ENCODE assay signal across 14 mouse cellular contexts in genomic region chr11:76388711-76389110, GRCm38 (mm10). TPM values are rescaled to one million over a fixed set of nuclear protein-coding genes. Genes with fewer than 3 reads are reported as not detected.
DNase-seq lines count a peak whose midpoint lies in the region; ATAC-seq and TF ChIP-seq lines count a peak whose summit lies in the region.
"Had no signal": no experiment of that assay in that cellular context is flagged by ENCODE, and none has a peak within 500 bp of the region (broad histone marks: within the 10 kb centered on the region; RNA-seq: fewer than 3 reads in every experiment).

No protein-coding gene starts in this region.

- no peak overlapping the region for H3K27ac ChIP-seq in lung, embryonic 16.5 days (ENCODE audit: low read length)
- H3K27ac ChIP-seq in hindbrain, embryonic 10.5 days = peak overlapping the region; percentile 6; the same call in 1 of the 2 replicates
- H3K27ac ChIP-seq in liver, embryonic 13.5 days = no peak overlapping the region
- H3K27ac ChIP-seq in stomach, postnatal 0 days (replicated peaks) = no peak overlapping the region
- H3K27ac ChIP-seq: limb, embryonic 15.5 days had no signal

- ATAC-seq in lung, embryonic 16.5 days (ENCODE audit: low read depth) = no peak
- ATAC-seq in liver, embryonic 13.5 days (ENCODE audit: low read depth) = no peak
- ATAC-seq in stomach, postnatal 0 days (ENCODE audit: low FRiP score, low TSS enrichment) = no peak
- ATAC-seq: Patski had no signal

- H3K4me3 ChIP-seq in lung, embryonic 16.5 days (ENCODE audit: low read length) = no peak overlapping the region
- 0 out of 2 replicates have a peak overlapping the region, but pooled peaks have one; percentile 11 for H3K4me3 ChIP-seq in hindbrain, embryonic 10.5 days
- H3K4me3 ChIP-seq in liver, embryonic 13.5 days (replicated peaks) = no peak overlapping the region
- no peak overlapping the region for H3K4me3 ChIP-seq in stomach, postnatal 0 days (ENCODE audit: low read depth, low read length)
- H3K4me3 ChIP-seq: erythroblast, embryonic 14.5 days; limb, embryonic 15.5 days had no signal

- peaks cover 17% of the 10 kb centered on the region for H3K4me1 ChIP-seq in lung, embryonic 16.5 days (replicated peaks; ENCODE audit: control insufficient read depth, insufficient read depth, low read length)
- peaks cover 49% of the 10 kb centered on the region for H3K4me1 ChIP-seq in hindbrain, embryonic 10.5 days (replicated peaks)
- 0 out of 2 replicates have a peak, but pooled peaks cover 3% of the 10 kb centered on the region for H3K4me1 ChIP-seq in liver, embryonic 13.5 days (replicated peaks)
- H3K4me1 ChIP-seq in stomach, postnatal 0 days (replicated peaks; ENCODE audit: control insufficient read depth, insufficient read depth) = no peaks in the 10 kb centered on the region

- no peak for DNase-seq in lung, postnatal 14 days
- no peak for DNase-seq in hindbrain, embryonic 10.5 days (ENCODE audit: low spot score)
- no peak for DNase-seq in liver, embryonic 13.5 days
- no peak for DNase-seq in stomach, postnatal 0 days (ENCODE audit: low spot score)
- DNase-seq in kidney, adult 9 months = no peak
- DNase-seq in urinary bladder, adult 18-20 months (ENCODE audit: low spot score in 2 of 2) = no peak
- DNase-seq in cerebellum, adult 11-12 months = no peak
- DNase-seq: adrenal gland, adult 8-10 months; heart, postnatal 36 days; kidney, postnatal 25 days had no signal

- peak overlapping the region; percentile 7; the same call in 1 of the 2 replicates for H3K4me2 ChIP-seq in lung, embryonic 16.5 days (ENCODE audit: low read depth, low read length)
- peak overlapping the region; percentile 29; the same call in 1 of the 2 replicates for H3K4me2 ChIP-seq in liver, embryonic 13.5 days
- H3K4me2 ChIP-seq in stomach, postnatal 0 days (replicated peaks; ENCODE audit: low read depth) = peak overlapping the region; percentile 40
- H3K4me2 ChIP-seq: limb, embryonic 15.5 days had no signal

- no peaks in the 10 kb centered on the region for H3K9me3 ChIP-seq in lung, embryonic 16.5 days (ENCODE audit: control insufficient read depth, low read length)
- 0 out of 2 replicates have a peak, but pooled peaks cover 19% of the 10 kb centered on the region for H3K9me3 ChIP-seq in hindbrain, embryonic 10.5 days
- H3K9me3 ChIP-seq in liver, embryonic 13.5 days (replicated peaks) = no peaks in the 10 kb centered on the region
- H3K9me3 ChIP-seq in stomach, postnatal 0 days (ENCODE audit: control insufficient read depth, low read length) = no peaks in the 10 kb centered on the region
- H3K9me3 ChIP-seq: limb, embryonic 15.5 days had no signal

- no peak overlapping the region for H3K9ac ChIP-seq in lung, embryonic 16.5 days (ENCODE audit: low read length)
- no peak overlapping the region for H3K9ac ChIP-seq in liver, embryonic 13.5 days
- no peak overlapping the region for H3K9ac ChIP-seq in stomach, postnatal 0 days (ENCODE audit: low read length)
- H3K9ac ChIP-seq: limb, embryonic 15.5 days had no signal

- TF ChIP-seq CTCF in stomach, postnatal 0 days (IDR thresholded peaks at IDR 0.05; ENCODE audit: low read depth) = no peak

- H3K27me3 ChIP-seq in lung, embryonic 16.5 days (ENCODE audit: control insufficient read depth, insufficient read depth, low read depth, low read length) = peaks cover 2% of the 10 kb centered on the region; the same call in 1 of the 2 replicates
- H3K27me3 ChIP-seq in hindbrain, embryonic 10.5 days (ENCODE audit: insufficient read depth, poor library complexity, severe bottlenecking) = no peaks in the 10 kb centered on the region
- no peaks in the 10 kb centered on the region for H3K27me3 ChIP-seq in liver, embryonic 13.5 days
- no peaks in the 10 kb centered on the region for H3K27me3 ChIP-seq in stomach, postnatal 0 days (ENCODE audit: control insufficient read depth, insufficient read depth, low read length)
- H3K27me3 ChIP-seq: limb, embryonic 15.5 days; Patski had no signal

- H3K36me3 ChIP-seq in lung, embryonic 16.5 days (ENCODE audit: control insufficient read depth, insufficient read depth, low read length) = no peaks in the 10 kb centered on the region
- H3K36me3 ChIP-seq in hindbrain, embryonic 10.5 days = peaks cover 35% of the 10 kb centered on the region
- no peaks in the 10 kb centered on the region for H3K36me3 ChIP-seq in liver, embryonic 13.5 days
- H3K36me3 ChIP-seq in stomach, postnatal 0 days (ENCODE audit: control insufficient read depth, insufficient read depth, low read length) = no peaks in the 10 kb centered on the region

- TF ChIP-seq EP300 in stomach, postnatal 0 days (optimal IDR thresholded peaks at IDR 0.05) = no peak

- WGBS in lung, embryonic 16.5 days = 17% methylated on average over 7 of the region's 7 CpGs
- WGBS in hindbrain, embryonic 10.5 days = 24% methylated on average over 7 of the region's 7 CpGs
- WGBS in liver, embryonic 13.5 days (ENCODE audit: insufficient replicate concordance) = 57% methylated on average over 7 of the region's 7 CpGs
- WGBS in stomach, postnatal 0 days = 32% methylated on average over 7 of the region's 7 CpGs

RNA-seq across cellular contexts. Expression of gene Nxn, which starts 10.2 kb away (rescaled TPM):
- 18.7 and 19.4 TPM in 2 replicates for polyA plus RNA-seq in lung, embryonic 16.5 days (2015; fragmentation: Nextera tagmentation; extraction: Ambion mirVana)
- polyA plus RNA-seq in hindbrain, embryonic 10.5 days (2016; fragmentation: Nextera tagmentation; extraction: Ambion mirVana) = 45.3 and 46.6 TPM in 2 replicates
- 3.2 and 3.5 TPM in 2 replicates for polyA plus RNA-seq in liver, embryonic 13.5 days (2015; fragmentation: Nextera tagmentation; extraction: Ambion mirVana)
- polyA plus RNA-seq in stomach, postnatal 0 days (2015; fragmentation: Nextera tagmentation; extraction: Ambion mirVana) = 22.4 and 24.0 TPM in 2 replicates

RNA-seq across cellular contexts. Expression of gene Timm22, which starts 18.0 kb away (rescaled TPM):
- polyA plus RNA-seq in lung, embryonic 16.5 days (2015; fragmentation: Nextera tagmentation; extraction: Ambion mirVana) = 97.3 and 98.8 TPM in 2 replicates
- 123 and 148 TPM in 2 replicates for polyA plus RNA-seq in hindbrain, embryonic 10.5 days (2016; fragmentation: Nextera tagmentation; extraction: Ambion mirVana)
- polyA plus RNA-seq in liver, embryonic 13.5 days (2015; fragmentation: Nextera tagmentation; extraction: Ambion mirVana) = 52.7 and 54.1 TPM in 2 replicates
- polyA plus RNA-seq in stomach, postnatal 0 days (2015; fragmentation: Nextera tagmentation; extraction: Ambion mirVana) = 75.7 and 82.1 TPM in 2 replicates
